Mouse (Mus musculus) cerebellum, adult (tissue): ENCODE data around the gene Slco6c1.

Experiments used
- ATAC-seq: cut with Nextera tagmentation; 2 replicates; pipeline ENCODE4 v1.9.2; 2017; ENCODE audit warnings: mild to moderate bottlenecking, moderate library complexity, mixed read lengths; ENCODE audit not compliant: insufficient number of reproducible peaks, low FRiP score, low TSS enrichment

Slco6c1 gene

DNA sequence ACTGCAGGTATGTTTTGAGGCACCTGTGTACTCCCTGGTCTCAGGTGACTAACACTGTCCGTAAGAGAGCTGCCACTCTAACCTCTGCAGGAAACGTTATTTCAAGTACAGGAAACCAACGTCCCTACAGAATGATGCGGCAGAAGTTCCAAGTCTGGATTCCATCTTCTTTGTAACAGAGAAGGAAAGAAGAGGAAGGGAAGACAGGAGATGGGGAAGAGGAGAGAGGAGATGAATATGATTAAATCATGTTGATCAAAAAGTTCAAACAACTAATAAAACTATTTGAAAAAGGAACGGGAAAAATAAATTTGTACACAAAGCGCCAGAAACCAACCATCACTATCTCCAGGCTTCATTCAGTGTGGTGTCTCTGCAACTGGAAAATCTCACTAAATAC lies at the start of gene Slco6c1:
Slco6c1 (minus strand) TSS at position 101 of the 400 bp plus-strand sequence.
- no peak for ATAC-seq

DNA sequence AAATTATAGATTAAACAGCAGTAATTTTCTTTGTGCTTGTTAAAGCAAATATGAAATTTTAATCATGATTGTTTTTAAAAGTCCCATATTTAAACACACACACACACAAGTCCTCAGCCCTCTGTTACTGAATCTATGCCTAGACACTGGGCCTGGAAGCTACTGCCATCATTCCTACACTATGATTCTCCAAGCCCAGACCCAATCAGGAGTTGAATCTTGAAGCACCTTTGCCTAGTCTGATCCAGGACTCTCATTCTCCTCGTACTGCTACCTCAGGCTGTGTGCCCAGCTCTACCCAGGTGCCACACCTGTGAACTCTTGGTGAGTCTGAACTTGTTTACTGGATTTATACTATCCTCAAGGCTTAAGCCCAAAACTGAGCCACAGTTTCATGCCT lies 89.1 kb downstream of the Slco6c1 start:
- no peak for ATAC-seq

DNA sequence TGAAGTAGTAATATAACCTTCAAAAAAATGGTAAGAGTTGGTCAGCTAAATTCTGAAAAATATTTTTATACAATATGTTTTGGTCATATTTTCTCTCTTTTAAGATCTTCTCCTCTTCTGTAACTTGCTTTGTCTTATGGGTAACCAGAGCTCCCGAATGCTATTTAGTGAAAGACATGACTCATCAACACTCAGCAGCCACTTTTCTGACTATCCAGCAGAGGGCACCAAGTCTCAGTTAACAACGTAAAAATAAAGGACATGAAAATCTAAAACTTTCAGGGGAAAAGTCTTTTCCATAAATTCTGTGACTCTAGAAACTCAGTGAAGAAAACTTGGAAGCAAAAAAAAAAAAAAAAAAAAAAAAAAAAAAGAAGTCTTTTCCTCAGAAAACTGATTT lies 89.6 kb downstream of the Slco6c1 start:
- no peak for ATAC-seq

DNA sequence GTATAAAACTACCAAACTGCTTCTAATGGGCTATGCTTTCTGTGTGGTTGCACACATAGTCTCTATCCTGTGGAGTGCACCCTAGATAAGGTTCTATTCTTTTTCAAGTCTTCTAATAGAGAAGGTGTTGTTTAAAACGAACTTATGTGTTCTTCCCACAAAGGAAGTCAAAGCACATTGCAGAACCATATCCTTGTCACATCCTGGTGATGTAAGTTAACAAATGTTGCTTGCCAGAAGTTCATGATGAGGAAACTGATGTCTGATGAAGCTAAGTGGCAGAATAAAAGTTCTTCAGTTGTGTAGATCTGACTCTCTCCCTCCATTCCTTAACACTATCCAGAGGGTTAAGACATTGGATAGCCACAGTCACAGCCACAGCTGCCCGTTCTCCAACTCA lies 90.1 kb downstream of the Slco6c1 start:
- ATAC-seq: no peak

DNA sequence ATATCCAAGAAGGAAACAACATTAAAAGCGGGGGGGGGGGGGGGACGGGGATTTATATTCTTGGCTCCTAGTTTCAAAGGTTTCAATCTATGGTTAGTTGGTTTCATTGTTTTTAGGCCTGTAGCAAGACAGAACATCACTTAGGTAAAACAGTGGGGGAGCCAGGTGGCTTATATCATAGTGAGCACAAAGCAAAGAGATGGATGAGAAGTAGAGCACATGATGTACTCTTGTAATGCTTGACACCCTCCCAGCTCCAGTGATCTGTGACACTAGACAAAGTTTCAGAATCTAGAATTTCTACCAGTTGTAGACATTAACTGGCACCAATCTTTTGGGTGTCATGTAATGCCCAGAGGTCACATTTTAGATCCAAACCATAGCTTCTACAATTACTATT lies 106.7 kb downstream of the Slco6c1 start:
- ATAC-seq: no peak

DNA sequence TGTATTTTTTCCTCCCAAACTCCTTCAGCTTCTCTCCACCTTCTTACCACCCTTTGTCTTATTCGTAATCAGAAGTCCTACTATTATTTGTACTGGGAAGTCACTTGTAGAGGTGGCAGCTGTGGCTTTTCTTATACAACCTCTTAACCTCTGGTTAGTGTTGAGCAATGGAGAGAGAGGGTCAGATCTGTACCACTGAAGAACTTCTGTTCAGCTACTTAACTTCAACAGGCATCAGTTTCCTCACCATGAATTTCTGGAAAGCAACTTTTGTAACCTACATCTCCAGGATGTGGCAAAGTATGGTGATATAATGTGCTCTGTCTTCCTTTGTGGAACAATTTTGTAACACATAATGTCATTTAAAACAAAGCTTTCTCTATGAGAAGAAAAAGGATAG lies 108.7 kb downstream of the Slco6c1 start:
- no peak for ATAC-seq

DNA sequence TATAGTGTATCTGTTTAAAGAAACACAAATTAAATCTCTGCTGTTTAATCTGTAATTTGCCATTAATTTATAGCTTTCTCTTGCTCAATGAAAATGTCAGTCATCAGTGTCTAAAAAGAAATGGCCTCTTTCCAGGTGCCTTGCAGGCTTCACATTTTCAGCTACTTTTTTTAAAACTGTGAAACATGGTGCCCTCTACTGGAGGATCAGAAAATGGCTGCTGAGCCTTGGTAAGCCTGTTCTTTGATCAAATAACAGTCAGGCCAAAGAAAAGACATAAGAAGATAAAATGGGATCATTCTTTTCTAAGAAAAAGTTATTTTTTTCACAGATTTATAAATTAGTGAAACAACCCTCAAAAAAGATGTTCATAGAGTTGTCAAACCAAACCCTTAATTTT lies 109.1 kb downstream of the Slco6c1 start:
- ATAC-seq: no peak
